Mouse (Mus musculus): ENCODE results near the gene Il15ra.

Il15ra gene

DNA sequence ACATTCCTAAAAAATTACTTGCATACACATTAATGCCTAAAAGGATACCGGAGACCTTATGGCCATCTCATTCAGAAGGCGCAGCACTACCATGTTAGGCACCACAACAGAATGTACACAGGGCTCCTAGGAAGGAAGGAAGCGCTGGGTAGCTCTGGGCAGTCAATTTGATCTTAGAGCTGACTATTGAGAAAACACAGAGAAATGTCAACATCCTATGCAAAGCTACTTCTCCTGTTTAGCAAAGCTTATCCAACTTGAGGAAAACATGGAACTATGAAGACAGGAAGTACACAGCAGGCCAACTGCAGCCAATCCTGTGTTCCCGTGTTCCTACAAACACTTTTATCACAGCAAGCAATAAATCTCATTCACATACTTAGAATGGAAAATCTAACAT is 66.6 kb downstream of the Il15ra start:
- in situ Hi-C loops (cut with MboI; ENCODE audit: low pct_unique_long_range_greater_than_20kb in 1 of 2, low sequenced_read_pairs in 2 of 2, unreplicated experiment in 1 of 2) = no loop called here

DNA sequence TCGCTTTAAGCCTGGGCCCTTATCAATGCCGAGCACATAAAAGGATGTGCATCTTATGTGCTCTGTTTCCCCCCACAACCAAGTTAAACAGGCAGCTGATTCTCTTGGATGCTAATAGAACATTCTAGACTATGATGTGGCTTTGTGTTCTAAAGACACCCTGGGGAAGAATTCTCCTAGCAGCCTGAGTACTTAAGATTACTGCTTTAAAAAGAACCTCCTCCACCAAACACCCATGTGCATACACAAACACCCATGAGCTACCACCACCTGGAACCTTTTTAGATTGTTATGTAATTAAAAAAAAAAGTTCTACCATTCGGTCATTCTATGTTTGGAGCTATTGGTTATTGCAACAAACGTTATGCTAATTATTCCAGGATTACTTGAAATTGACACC is 67.3 kb downstream of the Il15ra start:
- in situ Hi-C loops (cut with MboI; ENCODE audit: low pct_unique_long_range_greater_than_20kb in 1 of 2, low sequenced_read_pairs in 2 of 2, unreplicated experiment in 1 of 2) = no loop called here

DNA sequence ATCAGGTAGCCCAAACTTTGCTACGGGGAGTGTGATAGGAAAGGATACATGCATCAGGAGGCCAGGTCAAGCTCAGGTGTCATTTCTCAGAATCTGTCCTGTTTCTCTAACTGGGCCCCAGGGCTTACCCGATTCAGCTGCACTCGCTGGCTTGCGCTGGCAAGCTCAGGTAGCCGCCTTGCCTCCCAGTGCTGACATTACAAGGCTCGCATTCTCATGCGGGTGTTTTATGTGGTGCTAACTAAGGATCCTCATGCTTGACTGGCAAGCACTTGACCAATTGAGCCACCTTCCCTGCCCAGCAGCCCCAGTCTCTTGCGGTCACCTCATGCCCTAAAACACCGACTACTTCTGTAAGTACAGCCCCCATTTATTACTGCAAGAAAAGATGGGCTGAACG is 69.3 kb downstream of the Il15ra start:
- in situ Hi-C loops (cut with MboI; ENCODE audit: low pct_unique_long_range_greater_than_20kb in 1 of 2, low sequenced_read_pairs in 2 of 2, unreplicated experiment in 1 of 2) = no loop called here

DNA sequence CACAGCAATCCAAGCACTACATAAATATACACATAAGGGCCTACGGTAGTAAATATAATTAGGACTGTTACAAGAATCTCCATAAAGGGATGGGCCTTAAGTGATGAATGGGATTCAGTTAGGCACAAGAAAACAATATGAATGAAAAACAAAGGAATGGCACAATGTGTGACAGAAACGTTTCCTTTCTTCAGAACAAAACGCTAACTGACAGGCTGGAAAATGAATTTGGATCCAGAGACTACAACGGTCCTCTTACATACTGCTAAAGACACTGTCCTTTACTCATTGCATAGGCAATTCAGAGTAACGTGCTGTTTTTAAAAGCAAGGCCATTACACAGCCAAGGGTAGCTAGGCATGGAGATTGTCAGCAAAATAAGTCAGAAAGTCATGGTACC is 70.0 kb downstream of the Il15ra start:
- in situ Hi-C loops (cut with MboI; ENCODE audit: low pct_unique_long_range_greater_than_20kb in 1 of 2, low sequenced_read_pairs in 2 of 2, unreplicated experiment in 1 of 2) = no loop called here

DNA sequence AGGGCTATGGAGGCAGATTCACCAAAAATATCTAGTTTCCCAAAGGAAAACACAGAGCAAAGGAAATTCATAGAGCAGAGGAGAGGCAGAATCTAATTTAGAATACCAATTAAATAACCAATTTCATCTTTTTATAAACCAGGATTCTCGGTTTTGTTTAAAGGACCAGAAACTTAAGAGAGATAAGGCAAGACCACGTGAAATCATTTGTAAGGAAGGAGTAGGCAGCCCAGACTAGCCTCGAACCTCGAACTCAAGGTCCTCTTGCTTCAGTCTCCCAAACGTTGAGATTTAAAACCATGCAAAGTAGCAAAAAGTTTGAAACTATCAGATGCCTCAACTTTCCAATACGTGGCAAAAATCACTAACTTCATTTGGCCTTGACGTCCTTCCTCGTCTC is 71.3 kb downstream of the Il15ra start:
- in situ Hi-C loops (cut with MboI; ENCODE audit: low pct_unique_long_range_greater_than_20kb in 1 of 2, low sequenced_read_pairs in 2 of 2, unreplicated experiment in 1 of 2) = no loop called here

DNA sequence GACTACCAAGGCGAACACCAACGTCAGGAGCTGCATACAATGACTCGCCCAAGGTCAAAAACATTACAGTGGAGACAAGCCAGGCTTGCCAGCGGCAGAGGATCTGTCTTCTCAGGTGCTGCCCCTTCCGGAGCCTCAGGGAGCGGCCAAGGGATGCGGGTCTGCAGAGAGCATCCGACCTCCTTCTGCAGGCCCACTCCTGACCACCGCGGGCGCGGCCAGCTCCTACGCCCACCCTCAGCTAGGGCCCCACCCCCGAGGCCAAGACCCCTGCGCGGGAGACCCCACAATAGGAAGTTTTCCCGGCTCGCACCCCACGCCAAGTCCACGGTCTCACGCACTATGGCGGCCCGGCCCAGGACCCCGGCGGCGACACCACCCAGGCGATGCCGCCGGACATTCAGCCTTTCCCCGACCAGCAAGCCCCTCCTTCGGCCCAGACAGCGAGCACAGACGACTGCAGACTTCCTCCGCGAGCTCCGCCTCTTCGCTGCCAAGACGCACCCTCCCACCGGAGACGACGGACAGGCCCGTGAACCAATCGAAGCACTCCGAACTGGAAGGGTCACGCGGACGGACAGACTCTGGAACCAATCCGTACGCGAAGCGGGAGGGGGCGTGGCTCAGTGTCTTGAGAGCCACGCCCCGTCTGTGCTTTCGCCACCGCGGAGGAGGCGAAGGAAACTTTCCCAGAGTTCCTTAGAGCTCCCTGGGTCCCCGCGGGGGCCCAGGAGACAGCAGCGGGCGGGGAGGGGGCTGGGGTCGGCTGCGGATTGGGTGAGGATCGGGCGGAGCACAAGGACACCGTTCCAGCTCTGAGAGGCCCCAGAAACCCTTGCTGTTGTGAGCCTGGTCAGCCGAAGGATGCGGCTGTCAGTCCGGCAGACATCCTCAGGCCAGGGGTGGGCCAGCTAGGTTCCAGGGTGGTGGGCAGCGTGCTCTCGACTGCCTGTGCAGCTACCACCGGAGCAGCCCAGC is 72.3 kb downstream of the Il15ra start, which contains the start of the genes Fbh1 and Ankrd16:
Gene Fbh1 (minus strand): TSS at position 492 of the 978 bp plus-strand sequence.
Gene Ankrd16 (plus strand): TSS at position 786 of the 978 bp plus-strand sequence.
- in situ Hi-C loops (cut with MboI; ENCODE audit: low pct_unique_long_range_greater_than_20kb in 1 of 2, low sequenced_read_pairs in 2 of 2, unreplicated experiment in 1 of 2) = no loop called here

DNA sequence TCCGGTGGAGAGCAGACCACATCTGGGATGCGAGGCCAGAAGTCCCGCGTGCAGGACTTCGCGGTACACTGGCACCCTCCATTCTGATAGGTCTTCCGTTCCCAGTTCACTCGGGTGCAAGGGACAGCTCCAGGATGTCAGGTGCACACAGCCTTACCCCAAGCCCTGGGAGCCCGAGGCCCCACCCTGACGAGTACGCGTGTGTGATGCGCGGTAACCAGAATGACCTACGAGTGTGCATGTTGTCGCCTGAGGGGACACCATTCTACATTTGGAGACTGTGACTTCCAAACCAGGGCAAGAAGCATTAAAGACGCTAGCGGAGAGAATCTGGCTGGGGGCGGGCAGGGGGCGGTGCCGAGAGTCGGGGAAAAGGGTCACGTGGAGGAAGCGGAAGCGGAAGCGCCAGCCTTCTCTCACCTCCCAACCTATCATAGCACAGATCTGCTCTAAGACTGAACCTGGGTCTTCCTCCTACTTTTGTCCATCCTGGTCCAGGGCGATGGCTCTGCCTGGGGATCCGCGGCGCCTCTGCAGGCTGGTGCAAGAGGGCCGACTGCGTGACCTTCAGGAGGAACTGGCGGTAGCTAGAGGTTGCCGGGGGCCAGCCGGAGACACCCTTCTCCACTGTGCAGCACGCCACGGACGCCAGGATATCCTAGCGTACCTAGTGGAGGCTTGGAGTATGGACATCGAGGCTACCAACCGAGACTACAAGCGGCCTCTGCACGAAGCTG is 73.2 kb downstream of the Il15ra start:
- in situ Hi-C loops (cut with MboI; ENCODE audit: low pct_unique_long_range_greater_than_20kb in 1 of 2, low sequenced_read_pairs in 2 of 2, unreplicated experiment in 1 of 2) = no loop called here
